Mouse (Mus musculus): ENCODE results near the gene Ttll11. TPM values are rescaled to one million over a fixed set of nuclear protein-coding genes. Genes with fewer than 3 reads are reported as not detected.
A peak's percentile ranks its signal among the peaks of the same experiment; 100 is the strongest.

The Ttll11 gene
- polyA plus RNA-seq, 1 experiment from 2014 or later, result 0.44 TPM

DNA sequence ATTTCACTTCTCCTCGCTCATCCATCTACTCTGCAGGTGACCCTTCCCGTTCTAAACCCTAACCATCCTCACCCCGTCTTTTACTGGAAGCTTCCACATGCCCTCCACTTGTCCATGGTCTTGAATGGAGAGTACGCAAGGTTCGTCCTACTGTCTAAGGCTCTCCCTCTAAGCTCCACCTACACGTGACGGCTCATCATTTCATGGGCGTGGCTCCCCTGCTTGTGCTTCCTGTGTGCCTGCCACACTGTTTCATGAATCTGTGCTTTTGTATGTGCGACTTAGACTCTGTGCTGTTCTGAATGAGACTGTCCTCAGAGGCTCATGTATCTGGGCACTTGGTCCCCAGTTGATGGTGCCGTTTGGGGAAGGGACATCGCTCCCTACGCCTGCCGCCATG lies 46.6 kb downstream of the Ttll11 start:
- Histone ChIP-seq H3K4me3 (ENCODE audit: low read depth, low read length) (no peak overlapping the region), H3K36me3 (ENCODE audit: control insufficient read depth, insufficient read depth) (no peaks in the 10 kb centered on the region), H3K4me2 (replicated peaks; ENCODE audit: low read depth) (no peak overlapping the region), H3K27ac (ENCODE audit: low read depth, low read length) (no peak overlapping the region), H3K9ac (ENCODE audit: low read depth, low read length) (no peak overlapping the region), H3K9me3 (ENCODE audit: control insufficient read depth) (no peaks in the 10 kb centered on the region), H3K4me1 (replicated peaks; ENCODE audit: control insufficient read depth, insufficient read depth, low read length) (no peaks in the 10 kb centered on the region), H3K27me3 (replicated peaks; ENCODE audit: control insufficient read depth, insufficient read depth, low read length) (no peaks in the 10 kb centered on the region)
- 89% methylated on average over 13 of the region's 13 CpGs for whole genome bisulfite sequencing
- no peak for ATAC-seq
- TF ChIP-seq CTCF (IDR thresholded peaks at IDR 0.05; ENCODE audit: low read depth), result no peak

DNA sequence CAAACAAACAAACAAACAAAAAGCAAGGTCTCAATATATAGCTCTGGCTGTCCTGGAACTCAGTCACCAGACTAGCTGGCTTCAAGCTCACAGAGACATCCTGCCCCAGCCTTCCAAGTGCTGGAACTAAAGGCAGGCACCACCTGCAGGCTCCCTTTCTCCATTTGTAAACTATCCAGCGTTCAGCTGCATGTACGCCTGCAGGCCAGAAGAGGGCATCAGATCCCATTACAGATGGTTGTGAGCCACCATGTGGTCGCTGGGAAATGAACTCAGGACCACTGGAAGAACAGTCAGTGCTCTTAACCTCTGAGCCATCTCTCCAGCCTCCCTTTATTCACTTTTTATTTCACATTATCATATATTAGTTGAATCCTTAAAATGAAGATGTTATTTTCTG lies 48.1 kb downstream of the Ttll11 start:
- no peak for ATAC-seq
- Histone ChIP-seq H3K9me3 (ENCODE audit: control insufficient read depth) (no peaks in the 10 kb centered on the region), H3K27ac (ENCODE audit: low read depth, low read length) (no peak overlapping the region), H3K9ac (ENCODE audit: low read depth, low read length) (no peak overlapping the region), H3K27me3 (replicated peaks; ENCODE audit: control insufficient read depth, insufficient read depth, low read length) (no peaks in the 10 kb centered on the region), H3K4me2 (replicated peaks; ENCODE audit: low read depth) (no peak overlapping the region), H3K36me3 (ENCODE audit: control insufficient read depth, insufficient read depth) (no peaks in the 10 kb centered on the region), H3K4me3 (ENCODE audit: low read depth, low read length) (no peak overlapping the region), H3K4me1 (replicated peaks; ENCODE audit: control insufficient read depth, insufficient read depth, low read length) (no peaks in the 10 kb centered on the region)
- 70% methylated on average over 3 of the region's 3 CpGs for WGBS
- peak; percentile 39 for TF ChIP-seq CTCF (IDR thresholded peaks at IDR 0.05; ENCODE audit: low read depth)

DNA sequence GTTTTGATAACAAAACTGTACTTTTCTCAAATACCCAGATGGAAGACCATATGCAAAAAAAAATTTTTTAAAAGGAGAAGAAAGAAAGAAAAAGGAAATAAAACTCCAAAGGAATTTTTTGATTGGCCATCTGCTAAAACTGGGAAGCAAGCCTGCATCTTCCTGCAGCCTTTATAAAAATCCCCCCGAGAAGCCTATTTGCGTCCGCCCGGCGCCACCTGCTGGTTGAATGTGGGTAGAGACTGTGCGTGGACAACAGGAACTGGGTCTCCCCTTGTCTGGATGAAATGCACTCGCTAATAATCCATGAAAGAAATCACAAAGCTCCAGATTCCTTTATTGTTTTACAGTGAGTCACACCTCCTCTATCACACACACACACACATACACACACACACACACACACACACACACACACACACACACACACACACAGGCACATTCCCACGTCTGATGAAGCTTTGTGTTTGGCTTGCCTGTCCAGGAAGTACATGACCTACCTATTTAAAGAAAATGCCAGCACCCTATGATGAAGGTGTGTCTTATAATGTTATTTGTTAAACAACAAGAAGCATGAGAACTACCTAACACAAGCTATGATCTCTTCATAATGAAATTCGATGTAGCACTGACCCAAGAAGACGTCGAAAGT lies 49.1 kb downstream of the Ttll11 start:
- Histone ChIP-seq H3K36me3 (ENCODE audit: control insufficient read depth, insufficient read depth) (no peaks in the 10 kb centered on the region), H3K4me2 (replicated peaks; ENCODE audit: low read depth) (no peak overlapping the region), H3K27me3 (replicated peaks; ENCODE audit: control insufficient read depth, insufficient read depth, low read length) (no peaks in the 10 kb centered on the region), H3K4me1 (replicated peaks; ENCODE audit: control insufficient read depth, insufficient read depth, low read length) (no peaks in the 10 kb centered on the region), H3K4me3 (ENCODE audit: low read depth, low read length) (no peak overlapping the region), H3K9me3 (ENCODE audit: control insufficient read depth) (no peaks in the 10 kb centered on the region), H3K27ac (ENCODE audit: low read depth, low read length) (no peak overlapping the region), H3K9ac (ENCODE audit: low read depth, low read length) (no peak overlapping the region)
- 29% methylated on average over 11 of the region's 11 CpGs for WGBS
- peak; percentile 88 for TF ChIP-seq CTCF (IDR thresholded peaks at IDR 0.05; ENCODE audit: low read depth)
- no peak for ATAC-seq

DNA sequence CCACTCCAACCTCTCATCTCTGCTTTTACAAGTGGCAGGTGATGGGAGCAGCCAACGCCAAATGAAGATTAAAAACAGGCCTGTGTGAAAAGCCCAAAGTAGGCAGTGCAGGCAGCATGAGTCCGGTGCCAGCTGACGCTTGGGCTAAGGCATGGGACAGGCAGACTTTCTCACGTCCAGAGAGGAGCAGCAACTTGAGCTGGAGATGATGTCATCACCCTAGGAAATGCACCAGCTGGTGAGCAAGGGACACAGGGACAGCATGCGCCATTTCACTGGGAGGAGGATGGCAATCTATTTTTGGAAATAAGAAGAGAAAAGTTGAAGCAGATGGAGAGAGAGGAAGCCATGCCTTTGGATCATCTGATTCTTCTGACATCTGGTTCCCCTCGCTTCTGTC lies 51.6 kb downstream of the Ttll11 start:
- TF ChIP-seq CTCF (IDR thresholded peaks at IDR 0.05; ENCODE audit: low read depth), result no peak
- WGBS, result 51% methylated on average over 6 of the region's 6 CpGs
- no peak for ATAC-seq
- no peak overlapping the region for H3K9ac ChIP-seq (ENCODE audit: low read depth, low read length)
- no peaks in the 10 kb centered on the region for H3K36me3 ChIP-seq (ENCODE audit: control insufficient read depth, insufficient read depth)
- H3K4me3 ChIP-seq (ENCODE audit: low read depth, low read length), result no peak overlapping the region
- H3K4me1 ChIP-seq (replicated peaks; ENCODE audit: control insufficient read depth, insufficient read depth, low read length), result no peaks in the 10 kb centered on the region
- H3K4me2 ChIP-seq (replicated peaks; ENCODE audit: low read depth), result no peak overlapping the region
- no peaks in the 10 kb centered on the region for H3K27me3 ChIP-seq (replicated peaks; ENCODE audit: control insufficient read depth, insufficient read depth, low read length)
- H3K27ac ChIP-seq (ENCODE audit: low read depth, low read length), result no peak overlapping the region
- no peaks in the 10 kb centered on the region for H3K9me3 ChIP-seq (ENCODE audit: control insufficient read depth)

DNA sequence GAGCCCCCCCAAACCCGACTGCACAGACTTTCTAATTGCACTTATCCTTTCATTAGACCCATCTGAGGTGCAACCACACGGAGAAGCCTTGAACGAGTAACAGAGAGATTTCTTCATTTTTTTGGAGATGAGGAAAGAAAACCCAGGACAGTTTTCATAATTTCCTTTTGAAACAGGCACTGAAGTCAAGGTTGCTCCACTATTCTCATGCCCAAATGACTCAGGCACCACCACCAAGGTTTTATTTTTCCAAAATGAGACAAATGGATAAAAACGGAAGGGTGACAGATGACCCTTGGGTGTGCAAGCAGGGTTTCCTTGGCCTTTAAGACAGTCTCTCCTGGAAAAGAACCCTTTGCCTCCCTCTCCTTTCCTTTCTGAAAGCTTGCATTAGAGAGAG lies 54.8 kb downstream of the Ttll11 start:
- H3K4me1 ChIP-seq (replicated peaks; ENCODE audit: control insufficient read depth, insufficient read depth, low read length), result no peaks in the 10 kb centered on the region
- H3K27me3 ChIP-seq (replicated peaks; ENCODE audit: control insufficient read depth, insufficient read depth, low read length), result no peaks in the 10 kb centered on the region
- no peak for TF ChIP-seq CTCF (IDR thresholded peaks at IDR 0.05; ENCODE audit: low read depth)
- no peak overlapping the region for H3K9ac ChIP-seq (ENCODE audit: low read depth, low read length)
- H3K4me3 ChIP-seq (ENCODE audit: low read depth, low read length), result no peak overlapping the region
- no peaks in the 10 kb centered on the region for H3K36me3 ChIP-seq (ENCODE audit: control insufficient read depth, insufficient read depth)
- 69% methylated on average over 4 of the region's 4 CpGs for WGBS
- H3K4me2 ChIP-seq (replicated peaks; ENCODE audit: low read depth), result no peak overlapping the region
- H3K9me3 ChIP-seq (ENCODE audit: control insufficient read depth), result no peaks in the 10 kb centered on the region
- H3K27ac ChIP-seq (ENCODE audit: low read depth, low read length), result no peak overlapping the region
- ATAC-seq, result no peak

DNA sequence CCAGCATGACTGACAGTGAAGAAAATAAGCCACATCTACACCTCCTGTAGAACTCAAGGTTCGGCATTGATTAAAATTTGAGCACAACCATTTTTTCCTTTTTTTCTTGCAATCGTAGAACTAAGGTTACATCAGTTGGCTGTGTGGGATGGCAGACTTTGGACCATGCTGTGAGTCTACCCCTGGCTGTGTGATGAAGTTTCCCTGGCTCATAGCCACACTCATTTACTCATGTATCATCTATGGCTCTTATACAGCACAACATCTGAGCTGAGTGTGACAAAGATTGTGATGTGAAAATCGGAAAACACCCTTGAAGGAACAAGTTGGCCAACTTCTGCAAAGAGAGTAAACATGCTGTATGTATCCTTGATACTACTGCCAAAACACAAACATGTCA lies 56.8 kb downstream of the Ttll11 start:
- no peak overlapping the region for H3K27ac ChIP-seq (ENCODE audit: low read depth, low read length)
- no peak for ATAC-seq
- H3K4me3 ChIP-seq (ENCODE audit: low read depth, low read length), result no peak overlapping the region
- no peak overlapping the region for H3K9ac ChIP-seq (ENCODE audit: low read depth, low read length)
- H3K36me3 ChIP-seq (ENCODE audit: control insufficient read depth, insufficient read depth), result no peaks in the 10 kb centered on the region
- no peak overlapping the region for H3K4me2 ChIP-seq (replicated peaks; ENCODE audit: low read depth)
- H3K4me1 ChIP-seq (replicated peaks; ENCODE audit: control insufficient read depth, insufficient read depth, low read length), result no peaks in the 10 kb centered on the region
- no peak for TF ChIP-seq CTCF (IDR thresholded peaks at IDR 0.05; ENCODE audit: low read depth)
- WGBS, result 80% methylated on average over 3 of the region's 3 CpGs
- no peaks in the 10 kb centered on the region for H3K9me3 ChIP-seq (ENCODE audit: control insufficient read depth)
- no peaks in the 10 kb centered on the region for H3K27me3 ChIP-seq (replicated peaks; ENCODE audit: control insufficient read depth, insufficient read depth, low read length)

DNA sequence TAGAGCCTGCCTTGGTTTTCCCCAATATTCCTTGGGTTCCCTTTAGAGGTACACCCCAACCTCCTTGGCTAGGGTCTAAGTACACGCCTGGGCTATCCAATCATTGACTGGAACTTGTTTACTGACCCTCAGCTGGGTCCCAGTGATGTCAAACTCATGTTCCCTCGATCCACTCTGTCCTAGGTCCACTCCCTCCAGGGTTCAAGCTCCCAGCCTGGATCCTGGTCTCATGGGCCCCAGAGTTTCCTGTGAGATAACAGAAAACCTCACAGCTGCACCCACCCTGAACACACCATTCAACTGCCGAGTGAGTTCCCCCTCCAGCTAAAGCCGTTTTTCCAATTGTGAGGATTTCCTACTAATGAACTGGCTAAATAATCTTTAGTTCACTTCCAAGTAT lies 67.6 kb downstream of the Ttll11 start:
- Histone ChIP-seq H3K4me3 (ENCODE audit: low read depth, low read length) (no peak overlapping the region), H3K4me1 (replicated peaks; ENCODE audit: control insufficient read depth, insufficient read depth, low read length) (no peaks in the 10 kb centered on the region), H3K27ac (ENCODE audit: low read depth, low read length) (no peak overlapping the region), H3K9ac (ENCODE audit: low read depth, low read length) (no peak overlapping the region), H3K4me2 (replicated peaks; ENCODE audit: low read depth) (no peak overlapping the region), H3K27me3 (replicated peaks; ENCODE audit: control insufficient read depth, insufficient read depth, low read length) (no peaks in the 10 kb centered on the region), H3K9me3 (ENCODE audit: control insufficient read depth) (no peaks in the 10 kb centered on the region), H3K36me3 (ENCODE audit: control insufficient read depth, insufficient read depth) (no peaks in the 10 kb centered on the region)
- 53% methylated on average over 4 of the region's 4 CpGs for WGBS
- TF ChIP-seq CTCF (IDR thresholded peaks at IDR 0.05; ENCODE audit: low read depth), result no peak
- ATAC-seq, result no peak
